Mouse (Mus musculus): ENCODE measurements at regions not wholly inside any gene's neighbourhood (a gene's known extent, or its start where the extent isn't known, plus 50 kb on each side); places are given as distances from the start of the nearest gene placed in this dataset.
A peak's percentile ranks its signal among the peaks of the same experiment; 100 is the strongest.

- ATAC-seq: peak; percentile 66; the same call in 1 of the 2 replicates
- WGBS: 64% methylated on average over 3 of the region's 3 CpGs
These were observed 746.4 kb upstream of the Cypt12 start for GRCm38 (mm10) chr3:17201773-17202172.

DNA sequence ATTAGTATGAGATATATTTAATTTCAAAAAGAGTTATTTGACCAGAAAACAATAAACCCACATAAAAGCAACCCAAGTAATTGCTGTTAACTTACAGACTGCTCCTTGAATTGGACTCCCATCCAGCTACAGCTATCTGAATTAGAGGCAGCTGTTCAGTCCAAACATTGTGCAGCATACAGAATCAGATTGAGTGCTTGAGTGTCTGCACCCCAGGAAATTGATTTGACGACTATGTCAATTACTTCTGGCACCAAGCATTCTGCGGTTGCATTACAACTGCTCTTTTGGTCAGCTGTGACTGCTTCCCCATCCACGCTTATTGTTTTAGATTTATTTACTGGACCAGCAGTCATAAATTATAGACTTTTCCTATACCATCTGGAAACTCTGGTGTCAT, 734.2 kb upstream of the Cypt12 start:
- no peaks in the 10 kb centered on the region for H3K9me3 ChIP-seq (replicated peaks)
- no peaks in the 10 kb centered on the region for H3K36me3 ChIP-seq (ENCODE audit: poor library complexity, severe bottlenecking)
- 56% methylated on average over 3 of the region's 3 CpGs for WGBS
- H3K4me1 ChIP-seq: no peaks in the 10 kb centered on the region
- H3K4me3 ChIP-seq: no peak overlapping the region
- H3K27ac ChIP-seq: no peak overlapping the region
- no peak overlapping the region for H3K9ac ChIP-seq
- no peak for ATAC-seq
- no peaks in the 10 kb centered on the region for H3K27me3 ChIP-seq
- H3K4me2 ChIP-seq: no peak overlapping the region

More at GRCm38 (mm10) chr3:17201773-17202172, 746.4 kb upstream of the Cypt12 start:
- Histone ChIP-seq H3K4me3 (no peak overlapping the region), H3K27me3 (no peaks in the 10 kb centered on the region), H3K36me3 (ENCODE audit: poor library complexity, severe bottlenecking) (no peaks in the 10 kb centered on the region), H3K4me2 (no peak overlapping the region), H3K27ac (no peak overlapping the region), H3K4me1 (no peaks in the 10 kb centered on the region), H3K9ac (no peak overlapping the region), H3K9me3 (replicated peaks) (no peaks in the 10 kb centered on the region)

- no peak overlapping the region for H3K4me3 ChIP-seq
- no peaks in the 10 kb centered on the region for H3K4me1 ChIP-seq
- H3K27me3 ChIP-seq: no peaks in the 10 kb centered on the region
- no peaks in the 10 kb centered on the region for H3K36me3 ChIP-seq (ENCODE audit: poor library complexity, severe bottlenecking)
- H3K9me3 ChIP-seq (replicated peaks): no peaks in the 10 kb centered on the region
- WGBS: 74% methylated on average over 2 of the region's 2 CpGs
- H3K27ac ChIP-seq: no peak overlapping the region
- ATAC-seq: no peak
- H3K9ac ChIP-seq: no peak overlapping the region
- no peak overlapping the region for H3K4me2 ChIP-seq
These were observed 731.4 kb upstream of the Cypt12 start for GRCm38 (mm10) chr3:17216825-17217224.

DNA sequence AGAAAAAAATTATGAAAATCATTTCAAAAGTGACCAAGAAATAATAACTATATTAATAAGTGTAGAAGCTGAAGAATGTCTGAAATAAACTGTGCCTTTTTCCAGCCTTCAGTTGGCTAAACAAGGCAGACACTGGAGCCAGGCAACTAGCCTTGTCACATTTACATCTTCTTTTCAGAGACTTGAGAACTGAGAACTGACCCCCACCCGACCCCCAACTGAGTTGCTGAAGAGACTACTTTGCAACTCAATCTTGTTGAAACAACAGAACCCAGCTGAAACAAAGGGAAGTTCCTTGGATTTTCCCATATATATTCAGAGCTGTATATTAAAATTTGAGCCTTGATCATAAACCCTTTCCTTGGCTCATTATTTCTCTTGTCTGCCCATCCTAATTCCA, 709.8 kb upstream of the Cypt12 start:
- Histone ChIP-seq H3K27ac (no peak overlapping the region), H3K9me3 (replicated peaks) (no peaks in the 10 kb centered on the region), H3K4me1 (no peaks in the 10 kb centered on the region), H3K4me3 (no peak overlapping the region), H3K9ac (no peak overlapping the region), H3K27me3 (no peaks in the 10 kb centered on the region), H3K36me3 (ENCODE audit: poor library complexity, severe bottlenecking) (no peaks in the 10 kb centered on the region), H3K4me2 (no peak overlapping the region)
- 11% methylated on average over 1 of the region's 1 CpGs for WGBS
- no peak for ATAC-seq

GRCm38 (mm10) chr3:17258397-17258796, 689.8 kb upstream of the Cypt12 start:
- Histone ChIP-seq H3K27me3 (no peaks in the 10 kb centered on the region), H3K4me1 (no peaks in the 10 kb centered on the region), H3K36me3 (ENCODE audit: poor library complexity, severe bottlenecking) (no peaks in the 10 kb centered on the region), H3K9me3 (replicated peaks) (no peaks in the 10 kb centered on the region), H3K4me3 (no peak overlapping the region), H3K4me2 (no peak overlapping the region), H3K27ac (no peak overlapping the region), H3K9ac (no peak overlapping the region)
- ATAC-seq: no peak

DNA sequence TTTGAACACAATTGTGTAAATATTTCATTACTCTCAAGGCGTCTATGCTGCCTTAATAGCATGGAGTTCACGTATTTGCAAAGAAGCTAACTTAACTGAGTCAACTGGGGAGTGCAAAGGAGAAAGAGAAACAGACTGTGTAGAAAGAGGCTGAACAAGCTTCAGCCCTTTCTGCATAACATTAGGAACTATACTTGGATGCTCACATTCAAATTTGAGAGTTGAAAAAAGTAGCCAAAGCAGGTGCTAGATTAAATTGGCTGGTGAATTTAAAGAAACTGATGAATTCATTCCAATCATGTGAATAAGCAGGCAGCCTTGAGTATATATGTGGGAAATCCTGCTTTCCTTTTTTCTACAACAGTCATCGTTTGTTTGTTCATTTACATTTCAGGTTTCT, 689.1 kb upstream of the Cypt12 start:
- WGBS: 82% methylated on average over 3 of the region's 3 CpGs
- Histone ChIP-seq H3K4me2 (no peak overlapping the region), H3K4me3 (no peak overlapping the region), H3K9ac (no peak overlapping the region), H3K9me3 (replicated peaks) (no peaks in the 10 kb centered on the region), H3K27ac (no peak overlapping the region), H3K4me1 (no peaks in the 10 kb centered on the region), H3K36me3 (ENCODE audit: poor library complexity, severe bottlenecking) (no peaks in the 10 kb centered on the region), H3K27me3 (no peaks in the 10 kb centered on the region)
- ATAC-seq: no peak

GRCm38 (mm10) chr3:17281231-17281630, 667.0 kb upstream of the Cypt12 start:
- H3K4me3 ChIP-seq: no peak overlapping the region
- no peaks in the 10 kb centered on the region for H3K36me3 ChIP-seq (ENCODE audit: poor library complexity, severe bottlenecking)
- H3K27me3 ChIP-seq: no peaks in the 10 kb centered on the region
- WGBS: 15% methylated on average over 6 of the region's 6 CpGs
- no peak overlapping the region for H3K9ac ChIP-seq
- ATAC-seq: peak; percentile 59; the same call in 1 of the 2 replicates
- H3K27ac ChIP-seq: no peak overlapping the region
- no peaks in the 10 kb centered on the region for H3K9me3 ChIP-seq (replicated peaks)
- H3K4me2 ChIP-seq: no peak overlapping the region
- no peaks in the 10 kb centered on the region; the same call in 1 of the 2 replicates for H3K4me1 ChIP-seq

DNA sequence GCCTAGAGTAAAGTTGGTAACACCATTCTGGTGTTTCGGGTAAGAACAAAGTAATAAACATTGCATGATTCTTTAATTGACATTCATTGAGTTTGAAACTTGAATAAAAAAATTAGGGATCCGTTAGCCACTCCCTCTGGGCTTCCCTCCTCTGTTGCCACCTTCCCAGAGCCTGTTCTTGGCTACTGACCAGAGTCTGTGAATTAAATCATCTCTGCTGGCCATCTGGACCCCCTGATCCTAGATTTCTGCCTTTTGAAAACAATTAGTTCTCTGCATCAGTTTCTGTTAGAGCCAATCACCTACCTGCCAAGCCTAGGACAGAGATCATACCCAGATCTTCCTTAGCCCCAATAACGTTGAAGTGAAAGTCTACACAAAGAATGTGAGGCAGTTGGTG, 665.3 kb upstream of the Cypt12 start:
- WGBS: 82% methylated on average over 3 of the region's 3 CpGs
- no peak overlapping the region for H3K4me2 ChIP-seq
- no peaks in the 10 kb centered on the region for H3K36me3 ChIP-seq (ENCODE audit: poor library complexity, severe bottlenecking)
- no peak overlapping the region for H3K4me3 ChIP-seq
- ATAC-seq: no peak
- no peak overlapping the region for H3K27ac ChIP-seq
- no peaks in the 10 kb centered on the region; the same call in 1 of the 2 replicates for H3K4me1 ChIP-seq
- H3K27me3 ChIP-seq: no peaks in the 10 kb centered on the region
- H3K9me3 ChIP-seq (replicated peaks): no peaks in the 10 kb centered on the region
- no peak overlapping the region for H3K9ac ChIP-seq

- Histone ChIP-seq H3K36me3 (ENCODE audit: poor library complexity, severe bottlenecking) (no peaks in the 10 kb centered on the region), H3K4me1 (peaks cover 13% of the 10 kb centered on the region; the same call in 1 of the 2 replicates), H3K27ac (no peak overlapping the region), H3K9me3 (replicated peaks) (no peaks in the 10 kb centered on the region), H3K27me3 (no peaks in the 10 kb centered on the region), H3K4me2 (no peak overlapping the region), H3K9ac (no peak overlapping the region), H3K4me3 (no peak overlapping the region)
- no peak for ATAC-seq
These were observed 630.7 kb upstream of the Cypt12 start for GRCm38 (mm10) chr3:17317523-17317922.

DNA sequence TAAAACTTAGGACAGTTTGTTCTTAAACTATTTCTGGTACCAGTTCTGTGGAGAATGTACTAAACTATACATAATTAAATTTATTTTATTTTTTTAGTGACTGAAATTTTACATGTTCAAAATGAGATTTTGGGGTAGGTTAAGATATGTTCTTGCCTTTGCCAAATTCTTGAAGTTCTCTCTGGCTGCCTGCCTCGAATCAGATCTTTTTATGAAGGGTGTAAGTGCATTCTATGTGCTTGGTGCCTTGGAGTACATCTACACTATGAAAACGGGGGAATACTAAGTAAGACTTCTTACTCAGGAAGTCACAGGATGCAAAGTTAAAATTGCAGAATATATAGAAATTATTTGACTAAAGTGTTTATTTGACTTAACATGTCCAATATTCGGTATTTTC, 629.8 kb upstream of the Cypt12 start:
- Histone ChIP-seq H3K9me3 (replicated peaks) (no peaks in the 10 kb centered on the region), H3K4me1 (peaks cover 17% of the 10 kb centered on the region; the same call in 1 of the 2 replicates), H3K27ac (no peak overlapping the region)

DNA sequence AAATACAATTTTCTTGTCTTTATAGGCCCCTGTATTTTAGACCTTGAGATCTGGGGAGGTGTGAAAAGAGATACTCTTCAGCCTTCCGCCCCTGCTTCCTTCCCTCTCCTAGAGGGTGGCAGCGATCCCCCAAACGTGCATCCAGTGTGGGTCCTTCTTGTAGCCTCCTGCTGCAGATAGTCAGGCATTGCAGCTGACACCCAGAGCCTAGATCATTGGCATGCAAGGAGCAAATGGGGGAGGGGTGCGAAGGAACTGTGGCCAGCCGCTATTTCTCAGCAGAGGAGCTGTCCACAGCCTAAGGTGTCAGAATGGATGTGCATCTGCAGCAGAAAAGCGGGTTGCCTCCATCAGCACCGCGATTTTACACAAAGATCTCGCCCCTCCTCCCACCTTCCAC, 629.0 kb upstream of the Cypt12 start:
- ATAC-seq: peak; percentile 83
- 7% methylated on average over 9 of the region's 9 CpGs for WGBS
- H3K9ac ChIP-seq: peak overlapping the region; percentile 45
- no peaks in the 10 kb centered on the region for H3K36me3 ChIP-seq (ENCODE audit: poor library complexity, severe bottlenecking)
- H3K27me3 ChIP-seq: no peaks in the 10 kb centered on the region
- H3K9me3 ChIP-seq (replicated peaks): no peaks in the 10 kb centered on the region
- H3K4me1 ChIP-seq: peaks cover 17% of the 10 kb centered on the region; the same call in 1 of the 2 replicates
- no peak overlapping the region for H3K4me3 ChIP-seq
- peak overlapping the region; percentile 34 for H3K4me2 ChIP-seq
- H3K27ac ChIP-seq: peak overlapping the region; percentile 44

More for the DNA sequence above, 629.8 kb upstream of the Cypt12 start:
- H3K9ac ChIP-seq: no peak overlapping the region
- no peak overlapping the region for H3K4me2 ChIP-seq
- no peak overlapping the region for H3K4me3 ChIP-seq
- ATAC-seq: no peak
- no peaks in the 10 kb centered on the region for H3K36me3 ChIP-seq (ENCODE audit: poor library complexity, severe bottlenecking)
- 86% methylated on average over 3 of the region's 3 CpGs for WGBS
- H3K27me3 ChIP-seq: no peaks in the 10 kb centered on the region

GRCm38 (mm10) chr3:17319931-17320330, 628.3 kb upstream of the Cypt12 start:
- Histone ChIP-seq H3K27me3 (no peaks in the 10 kb centered on the region), H3K27ac (no peak overlapping the region), H3K9me3 (replicated peaks) (no peaks in the 10 kb centered on the region), H3K4me1 (peaks cover 17% of the 10 kb centered on the region; the same call in 1 of the 2 replicates), H3K4me2 (no peak overlapping the region), H3K9ac (no peak overlapping the region), H3K4me3 (no peak overlapping the region), H3K36me3 (ENCODE audit: poor library complexity, severe bottlenecking) (no peaks in the 10 kb centered on the region)
- WGBS: 42% methylated on average over 5 of the region's 5 CpGs
- no peak for ATAC-seq

GRCm38 (mm10) chr3:17322266-17322665, 625.9 kb upstream of the Cypt12 start:
- 21% methylated on average over 2 of the region's 2 CpGs for WGBS
- ATAC-seq: peak; percentile 30; the same call in 1 of the 2 replicates
- Histone ChIP-seq H3K4me1 (peaks cover 21% of the 10 kb centered on the region; the same call in 1 of the 2 replicates), H3K27ac (no peak overlapping the region), H3K36me3 (ENCODE audit: poor library complexity, severe bottlenecking) (no peaks in the 10 kb centered on the region), H3K9me3 (replicated peaks) (no peaks in the 10 kb centered on the region), H3K4me2 (no peak overlapping the region), H3K4me3 (no peak overlapping the region), H3K9ac (no peak overlapping the region), H3K27me3 (no peaks in the 10 kb centered on the region)
